Mouse (Mus musculus) granulocyte monocyte progenitor cell, adult 5-6 weeks (primary cell): ENCODE results near the gene Rtn4r. TPM values are rescaled to one million over a fixed set of nuclear protein-coding genes. Genes with fewer than 3 reads are reported as not detected.

Source experiments
- ATAC-seq: replicated peaks from 2 replicates; pipeline ENCODE4 v1.8.0; 2016; ENCODE audit warnings: mild to moderate bottlenecking, moderate TSS enrichment, inconsistent platforms; ENCODE audit not compliant: poor library complexity, severe bottlenecking
- total RNA-seq, 2 experiments: library from RNA; stranded (forward) in 1 of 2; stranded (reverse) in 1 of 2; fragments of 200-712, 200-1000 nt in 1 of 2; fragments of >200 nt in 1 of 2; fragmentation: Nextera tagmentation in 1 of 2; gene quantifications; 2 replicates each; pipeline ENCODE4 v1.2.3; 2014 to 2017

The Rtn4r gene
- total RNA-seq (2014; fragmentation: Nextera tagmentation), result 4.5 and 14.7 TPM in 2 replicates
- 2.7 and 2.9 TPM in 2 replicates for total RNA-seq (2017)

DNA sequence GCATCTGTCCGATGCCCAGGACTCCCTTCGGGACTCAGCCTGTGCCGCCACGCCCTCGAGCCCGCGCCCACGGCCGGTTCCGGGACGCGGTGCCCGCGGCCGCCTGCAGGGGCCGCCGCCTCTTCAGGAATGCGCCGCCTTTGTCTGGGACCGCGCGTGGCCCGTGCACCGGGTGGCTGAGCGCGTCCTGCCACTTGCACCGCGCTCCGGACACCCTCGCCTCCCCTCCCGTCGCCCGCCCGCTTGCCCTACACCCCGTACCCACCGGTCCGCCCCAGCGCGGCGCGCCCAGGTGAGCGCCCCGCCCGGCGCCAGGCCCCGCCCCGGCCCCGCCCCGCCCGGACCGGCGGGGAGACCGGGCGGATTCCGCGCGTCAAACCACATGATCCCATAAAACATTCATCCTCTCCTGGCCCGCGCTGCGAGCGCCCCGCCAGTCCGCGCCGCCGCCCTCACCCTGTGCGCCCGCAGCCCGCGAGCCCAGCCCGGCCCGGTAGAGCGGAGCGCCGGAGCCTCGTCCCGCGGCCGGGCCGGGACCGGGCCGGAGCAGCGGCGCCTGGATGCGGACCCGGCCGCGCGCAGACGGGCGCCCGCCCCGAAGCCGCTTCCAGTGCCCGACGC is at the start of gene Rtn4r:
Gene Rtn4r, plus strand, starts transcription at position 402 of the 621 bp plus-strand sequence.
- ATAC-seq, result peak; percentile 55

DNA sequence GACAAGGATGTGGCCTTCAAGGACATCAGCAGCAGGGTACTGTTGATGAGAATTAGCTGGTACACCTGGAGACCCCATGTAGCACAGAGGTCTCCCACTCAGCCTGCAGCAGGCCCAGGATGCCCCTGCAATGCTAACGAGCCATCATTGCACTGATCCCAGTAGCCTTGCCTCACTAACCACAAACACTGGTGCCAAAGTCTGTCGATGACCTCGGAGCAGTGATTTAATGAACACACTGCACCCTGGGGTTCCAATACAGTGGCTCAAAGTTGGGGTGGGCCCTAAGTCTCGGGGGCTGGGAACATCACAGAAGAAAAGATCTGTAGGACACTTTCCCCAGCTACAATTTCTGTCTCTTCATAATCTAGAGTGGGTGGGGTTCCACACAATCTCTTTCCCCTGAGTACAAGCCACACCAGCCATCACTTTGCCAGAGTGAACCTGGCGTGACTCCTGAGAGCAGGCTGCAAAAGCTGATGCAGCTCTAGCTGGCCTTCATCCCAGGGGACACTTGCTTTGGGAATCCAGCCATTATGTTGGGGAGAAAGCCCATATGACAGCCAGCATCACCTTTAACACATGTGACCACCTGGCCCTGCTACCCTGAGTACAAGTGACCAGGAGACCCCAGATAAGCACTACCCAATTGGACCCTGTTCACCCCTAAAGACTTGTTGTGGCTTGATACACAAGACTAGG is 49.0 kb upstream of the Rtn4r start:
- no peak for ATAC-seq

DNA sequence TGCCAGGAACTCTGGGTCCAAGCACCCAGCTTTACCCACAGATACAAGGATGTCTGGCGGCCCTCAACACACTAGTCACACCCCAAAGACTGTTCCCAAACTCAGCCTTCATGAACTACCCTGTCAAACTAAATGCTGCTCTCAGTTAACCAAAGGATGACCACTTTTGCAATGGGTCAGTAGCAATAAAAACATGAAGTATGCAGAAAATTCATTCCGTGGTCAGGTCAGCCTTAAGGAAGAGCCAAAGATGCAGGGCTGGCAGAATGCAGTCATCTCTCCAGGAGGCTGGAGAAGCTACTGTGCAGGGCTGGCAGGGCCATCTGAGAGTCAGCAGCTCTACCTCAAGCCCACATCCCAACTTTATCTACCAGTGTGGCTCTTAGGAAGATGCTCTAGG is 48.1 kb upstream of the Rtn4r start:
- ATAC-seq, result no peak

DNA sequence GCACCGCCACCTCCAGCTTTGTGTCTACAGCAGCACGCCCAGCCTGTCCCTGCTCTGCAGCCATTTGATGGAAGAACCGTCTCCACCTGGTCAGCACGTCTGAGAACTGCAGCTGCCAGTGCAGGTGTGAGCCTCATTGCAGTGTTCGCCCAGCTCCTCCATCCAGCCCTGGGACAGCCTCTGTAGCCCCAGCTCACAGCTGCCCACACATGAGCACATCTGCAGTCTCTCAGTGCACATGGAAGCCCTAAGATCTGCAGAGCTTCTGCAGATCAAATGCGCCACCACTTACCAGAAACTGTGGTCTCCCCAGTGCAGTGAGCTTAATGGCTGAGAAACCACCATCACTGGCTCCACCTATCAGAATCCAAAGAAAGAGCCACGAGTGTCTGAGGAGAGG is 47.3 kb upstream of the Rtn4r start:
- ATAC-seq, result no peak

DNA sequence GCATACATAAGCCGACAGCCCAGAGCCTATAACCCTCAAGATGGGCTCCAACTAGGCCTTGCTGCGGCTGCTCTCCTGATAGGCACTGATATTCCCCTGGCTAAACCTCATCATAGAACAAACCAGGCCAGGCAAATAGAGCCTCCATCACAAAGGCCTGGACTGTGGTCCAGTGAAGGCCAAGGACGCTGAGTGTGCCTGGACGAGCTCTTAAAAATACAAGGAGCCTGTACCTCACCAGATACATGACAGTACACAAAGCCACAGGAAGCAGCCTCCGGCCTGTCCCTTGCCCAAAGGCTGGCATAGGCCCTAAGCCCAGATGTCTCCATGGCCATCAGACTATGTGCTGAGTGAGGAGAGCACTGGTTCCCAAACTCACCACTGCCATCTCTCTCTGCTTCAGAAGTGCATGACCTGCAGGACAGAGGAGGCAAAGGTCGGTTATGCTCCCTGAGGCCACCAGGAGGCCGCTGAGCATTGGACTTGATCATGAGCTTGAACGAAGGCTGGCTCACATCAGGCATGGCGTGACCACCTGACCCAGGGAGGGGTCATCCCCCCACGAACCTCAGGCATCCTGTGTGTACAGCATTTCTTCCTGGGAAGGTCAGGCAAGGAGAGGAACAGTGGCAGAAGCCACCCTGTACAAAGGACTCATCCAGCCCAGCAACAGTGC is 46.2 kb upstream of the Rtn4r start:
- ATAC-seq, result peak; percentile 51

DNA sequence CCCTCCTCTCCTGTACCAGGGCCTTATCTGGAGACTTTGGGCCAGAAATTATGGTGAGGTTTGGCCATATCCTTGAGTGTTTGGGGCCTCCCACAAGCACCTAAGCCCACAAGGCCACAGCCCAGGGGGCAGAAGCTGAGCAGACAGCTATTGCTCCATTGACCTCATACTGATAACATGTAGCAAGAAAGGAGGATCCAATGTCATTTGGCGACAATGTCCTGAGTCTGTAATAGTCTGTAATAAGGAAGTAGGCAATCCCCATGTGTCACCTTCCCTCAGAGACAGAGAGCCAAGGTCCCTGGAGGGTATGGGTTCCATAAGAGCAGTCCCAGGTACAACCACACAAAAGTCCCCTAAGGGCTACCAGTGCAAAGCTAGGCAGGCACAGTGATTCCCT is 45.2 kb upstream of the Rtn4r start:
- peak; percentile 77 for ATAC-seq

DNA sequence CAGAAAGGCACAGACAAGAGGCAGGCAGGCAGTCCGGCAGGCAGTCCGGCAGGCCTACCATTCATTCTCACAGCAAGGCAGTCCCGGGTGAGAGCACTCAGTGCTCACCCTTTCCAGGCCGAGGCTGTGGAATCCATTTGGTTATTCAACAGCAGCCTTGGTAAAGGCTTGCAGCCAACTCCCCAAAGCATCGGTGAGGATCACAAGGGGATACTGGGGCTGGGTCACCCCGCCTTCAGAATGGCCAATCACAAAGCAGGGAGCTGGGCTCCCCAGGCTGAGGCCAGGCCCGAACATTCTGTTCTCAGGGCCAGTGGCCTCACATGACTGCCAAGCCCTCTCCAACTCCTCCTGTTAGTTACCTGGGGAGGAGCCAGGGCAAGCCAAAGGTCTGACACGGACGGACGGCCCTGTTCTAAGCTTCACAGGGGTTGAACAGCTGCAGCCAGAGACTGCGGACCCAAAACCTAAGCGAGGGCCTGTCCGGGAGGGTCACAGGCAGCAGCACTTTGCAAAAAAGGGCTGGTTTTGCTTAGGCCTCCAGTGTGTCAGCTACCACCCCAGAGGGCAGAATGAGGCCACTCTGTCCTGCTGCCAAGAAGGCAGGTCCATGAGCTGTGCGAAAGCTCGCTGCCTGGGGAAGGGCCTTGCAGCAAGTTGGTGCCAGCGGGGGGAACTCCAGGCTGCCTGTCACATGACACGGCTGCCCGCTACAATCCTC is 44.1 kb upstream of the Rtn4r start:
- no peak for ATAC-seq

DNA sequence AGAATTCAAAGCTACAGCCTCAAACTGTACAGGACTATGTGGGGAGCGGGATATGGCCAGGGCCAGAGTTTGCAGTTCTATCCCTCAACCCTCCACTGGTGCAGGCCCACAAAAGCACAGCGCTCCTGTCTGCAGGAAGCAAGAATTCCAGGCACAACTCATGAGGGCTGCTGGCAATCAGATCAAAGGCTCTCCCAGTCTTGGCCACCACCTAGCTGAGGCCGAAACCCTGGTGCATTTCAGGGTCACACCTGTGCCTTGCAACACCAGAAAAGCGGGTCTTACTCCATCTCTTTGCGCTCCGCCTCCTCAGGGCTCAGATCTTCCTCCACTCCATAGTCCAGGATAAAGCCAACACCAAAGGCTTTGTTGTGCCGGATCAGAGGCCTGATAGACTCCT is 43.2 kb upstream of the Rtn4r start:
- no peak for ATAC-seq

DNA sequence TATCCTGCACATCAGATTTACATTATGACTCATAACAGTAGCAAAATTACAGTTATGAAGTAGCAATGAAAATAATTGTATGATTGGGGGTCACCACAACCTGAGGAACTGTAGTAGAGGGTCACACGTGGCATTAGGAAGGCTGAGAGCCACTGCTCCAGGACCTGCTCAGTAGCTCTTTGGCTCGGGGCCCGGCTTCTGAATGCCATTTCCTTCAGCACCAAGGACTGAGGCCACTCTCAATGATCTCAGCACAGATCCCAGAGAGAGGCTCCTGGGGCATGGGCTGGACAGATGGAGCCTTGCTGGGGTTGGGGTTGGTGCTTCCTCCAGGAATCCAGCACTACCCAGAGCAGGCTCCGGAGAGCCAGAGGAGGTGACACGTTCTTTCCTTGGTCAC is 40.3 kb upstream of the Rtn4r start:
- no peak for ATAC-seq

DNA sequence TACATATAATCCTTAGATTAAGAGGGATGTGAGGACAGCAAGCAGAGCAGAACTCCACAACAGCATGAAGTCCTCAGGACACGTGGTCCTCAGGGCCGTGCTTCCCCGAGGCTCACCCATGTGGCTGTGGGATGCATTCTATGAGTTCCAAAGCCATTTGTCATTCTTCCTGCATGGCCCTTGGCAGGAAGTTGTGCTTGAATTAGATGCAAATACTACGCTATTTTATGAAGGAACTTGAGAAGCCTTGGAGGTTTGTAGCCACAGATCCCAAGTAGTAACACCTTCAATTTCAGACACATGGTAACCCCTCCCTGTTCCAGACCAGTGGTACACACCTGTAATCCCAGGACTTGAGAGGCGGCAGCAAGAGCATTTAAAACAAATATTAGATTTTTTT is 31.1 kb upstream of the Rtn4r start:
- ATAC-seq, result no peak

DNA sequence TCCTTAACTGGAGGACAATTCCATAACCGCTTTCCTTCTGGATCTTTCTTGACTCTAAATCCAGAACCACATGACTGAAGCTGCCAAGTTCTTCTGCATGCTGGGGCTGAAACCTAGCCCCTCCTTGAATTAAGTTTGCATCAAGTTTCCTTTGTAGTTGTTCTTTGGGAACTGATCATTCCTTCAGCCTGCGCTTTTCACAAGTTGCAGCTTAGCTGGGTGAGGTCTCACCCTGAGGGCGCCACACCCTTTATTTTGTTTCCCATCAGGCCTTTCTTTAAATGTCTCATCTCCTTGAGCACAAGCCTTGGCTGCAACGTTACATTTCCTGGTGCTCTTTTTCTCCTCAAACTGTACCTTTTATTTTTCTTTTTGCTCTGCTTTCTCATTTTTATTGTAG is 24.6 kb upstream of the Rtn4r start:
- ATAC-seq, result no peak

DNA sequence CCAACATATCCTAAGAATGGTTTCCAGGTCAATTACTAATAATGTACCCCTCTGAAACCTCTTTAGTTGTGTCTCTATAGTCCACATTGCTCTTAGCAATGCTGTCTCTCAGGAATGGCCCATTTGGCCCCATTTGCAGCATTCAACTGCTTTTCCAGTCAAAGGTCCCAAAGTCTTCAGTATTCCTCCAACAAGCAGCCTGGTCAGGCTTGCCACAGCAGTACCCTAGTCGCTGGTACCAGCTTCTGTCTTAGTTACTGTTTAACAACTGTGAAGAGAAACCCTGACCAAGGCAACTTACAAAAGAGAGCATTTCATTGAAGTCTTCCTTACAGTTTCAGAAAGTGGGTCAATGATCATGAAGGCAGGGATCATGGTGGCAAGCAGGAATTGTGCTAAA is 24.1 kb upstream of the Rtn4r start:
- ATAC-seq, result no peak

DNA sequence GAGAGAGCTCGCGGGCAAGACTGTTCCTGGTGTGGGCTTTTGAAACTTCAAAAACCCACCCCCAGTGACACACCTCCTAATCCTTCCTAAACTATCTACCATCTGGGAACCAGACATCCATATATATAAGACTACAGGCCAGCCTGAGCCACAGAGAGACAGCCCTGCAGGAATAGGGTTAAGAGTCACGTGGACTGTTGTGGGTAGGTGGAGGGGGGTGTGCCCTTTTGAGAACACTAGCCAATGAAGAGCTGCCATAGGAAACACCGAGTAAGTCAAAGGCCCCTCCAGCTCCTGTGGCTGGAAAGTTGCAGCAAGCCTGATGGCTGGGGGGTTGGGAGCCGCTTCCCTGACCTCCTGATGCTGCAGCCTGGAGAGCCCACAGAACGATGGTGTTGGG is 23.6 kb upstream of the Rtn4r start:
- no peak for ATAC-seq

DNA sequence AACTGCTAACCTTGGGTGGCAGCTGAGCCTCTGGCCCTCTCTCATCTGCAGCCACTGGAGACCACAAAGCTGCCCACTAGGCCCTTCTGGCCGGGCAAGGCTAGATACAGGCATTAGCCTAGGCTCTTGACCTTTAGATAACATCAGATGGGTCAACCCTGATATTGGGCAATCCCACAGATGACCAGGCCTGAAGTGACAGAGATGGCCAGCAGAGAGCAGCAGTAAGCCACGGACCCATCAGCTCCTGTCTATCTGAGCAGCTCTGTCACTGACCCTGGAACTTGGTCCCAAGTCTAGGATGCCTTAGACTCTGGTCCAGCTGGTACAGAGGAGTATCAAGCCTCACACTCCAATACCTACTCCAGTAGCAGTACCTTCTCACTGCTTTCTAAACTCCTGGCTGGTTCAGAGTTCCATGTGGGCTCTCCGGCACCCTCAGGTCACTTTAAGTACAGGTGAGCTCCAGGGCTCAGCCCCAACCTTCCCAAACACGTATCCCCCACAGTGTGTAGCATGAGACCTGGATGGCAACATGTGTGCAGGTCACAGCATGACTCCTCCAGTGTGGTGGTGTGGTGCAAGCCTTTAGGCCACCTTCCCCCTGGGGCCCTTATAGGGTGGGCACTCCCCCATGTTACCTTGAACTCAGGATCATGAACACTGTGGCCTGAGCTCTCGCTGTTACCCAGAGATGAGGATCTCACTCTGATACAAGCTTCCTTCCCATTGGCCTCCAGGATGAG is 19.0 kb upstream of the Rtn4r start:
- ATAC-seq, result peak; percentile 87

DNA sequence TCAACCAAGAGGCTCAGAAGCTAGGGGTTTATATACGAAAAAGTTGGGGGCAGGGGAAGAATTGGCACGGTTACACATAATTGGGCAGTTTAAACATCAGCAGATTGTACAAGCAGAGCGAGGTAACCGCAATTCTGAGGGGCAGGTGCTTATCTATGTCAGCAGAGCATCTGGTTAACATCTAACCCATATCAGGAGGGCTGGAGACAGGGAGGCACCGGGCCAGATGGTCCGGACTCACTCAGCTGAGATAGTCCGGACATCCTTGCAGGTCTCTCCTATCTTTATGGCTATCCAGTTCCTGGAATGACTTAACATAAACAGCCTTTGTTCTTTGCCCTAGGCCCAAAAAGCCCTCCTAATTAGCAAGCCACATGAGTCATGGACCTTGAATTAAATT is 16.4 kb upstream of the Rtn4r start:
- ATAC-seq, result no peak

DNA sequence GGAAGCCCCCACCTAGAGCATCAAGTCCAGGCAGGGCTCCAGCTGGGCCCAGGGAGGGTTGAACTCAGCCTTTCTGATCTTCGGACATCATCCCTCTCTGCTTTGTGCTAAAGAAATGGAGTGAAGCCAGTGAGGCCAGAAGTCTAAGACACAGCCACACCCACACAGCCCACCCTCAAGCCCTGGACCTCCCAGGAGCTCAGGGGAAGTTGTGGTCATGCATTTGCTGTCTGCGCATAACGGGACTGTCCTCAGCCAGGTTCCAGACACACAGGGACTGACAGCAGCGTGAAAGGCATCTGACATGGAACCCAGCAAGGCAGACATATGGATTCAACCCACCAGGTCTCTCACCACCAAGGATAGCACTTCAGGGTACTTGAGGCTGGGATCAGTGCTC is 11.0 kb upstream of the Rtn4r start:
- peak; percentile 64 for ATAC-seq

DNA sequence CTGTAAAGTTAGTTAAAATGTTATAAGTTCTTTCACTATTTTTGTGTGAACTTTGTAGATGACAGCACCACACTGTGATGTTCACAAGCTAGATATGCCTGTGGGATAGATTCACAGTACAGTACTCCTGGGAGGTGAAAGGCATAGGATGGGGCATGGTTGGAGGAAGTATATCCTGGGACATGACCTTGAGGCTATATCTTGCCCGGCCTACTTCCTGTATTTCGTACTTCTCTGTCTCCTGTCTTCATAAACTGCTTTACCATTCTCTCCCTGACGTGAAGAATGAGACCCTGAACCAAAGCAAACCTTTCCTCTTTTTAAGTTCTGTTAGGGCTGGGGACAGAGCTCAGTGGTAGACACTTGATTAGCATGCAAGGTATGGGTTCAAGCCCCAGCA is 9.2 kb upstream of the Rtn4r start:
- ATAC-seq, result peak; percentile 50; the same call in 1 of the 2 replicates

DNA sequence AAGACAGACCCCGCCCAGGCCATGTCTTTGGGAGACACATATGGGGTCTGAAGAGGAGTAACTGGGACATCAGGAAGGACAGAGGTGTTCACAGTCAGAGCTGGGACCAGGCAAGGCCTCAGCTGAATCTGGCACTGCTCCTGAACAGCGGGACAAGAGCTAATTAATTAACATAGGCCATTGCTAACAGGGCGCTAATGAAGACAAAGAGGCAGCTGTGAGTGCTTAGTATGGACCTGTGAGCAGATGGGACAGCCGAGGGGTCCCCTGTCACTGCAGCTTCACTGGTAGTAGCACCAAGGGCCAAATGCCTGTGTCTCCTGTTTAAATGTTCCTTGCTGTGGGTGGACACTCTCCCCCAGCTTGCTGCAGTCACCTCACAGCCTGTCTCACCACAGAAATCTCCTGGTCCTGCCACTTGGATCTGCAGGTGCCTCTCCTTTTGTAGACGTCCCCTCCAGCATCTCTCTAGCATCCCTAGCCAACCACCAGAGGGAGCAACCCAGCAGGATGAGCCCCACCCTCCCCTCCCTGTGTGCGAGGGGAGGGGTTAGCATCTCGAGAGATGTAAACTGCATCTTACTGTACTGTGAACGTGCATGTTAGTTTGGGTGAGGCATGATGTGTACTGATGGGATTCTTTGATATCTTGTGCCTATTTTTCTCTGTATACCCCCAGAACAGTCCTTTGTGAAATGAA is 8.3 kb upstream of the Rtn4r start:
- peak; percentile 49 for ATAC-seq

DNA sequence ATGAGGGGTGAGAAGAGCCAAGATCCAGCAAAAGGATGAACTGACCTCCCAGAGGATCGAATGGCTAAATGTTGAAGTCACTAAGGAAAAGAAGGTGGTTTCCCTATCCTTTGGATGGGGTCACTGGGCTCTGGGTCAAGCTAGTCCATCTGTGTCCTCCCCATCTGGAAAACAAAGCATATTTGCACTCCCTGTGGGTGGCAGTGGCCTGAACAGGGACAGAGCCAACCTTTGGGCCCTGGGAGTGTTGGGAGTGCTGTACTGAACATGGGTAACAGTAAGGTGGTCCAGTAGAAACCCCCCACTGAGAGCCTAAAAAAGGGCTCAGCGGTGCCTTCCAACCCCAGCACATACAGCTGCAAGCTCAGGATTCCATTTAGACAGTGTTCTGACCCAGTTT is 4.7 kb upstream of the Rtn4r start:
- ATAC-seq, result no peak

DNA sequence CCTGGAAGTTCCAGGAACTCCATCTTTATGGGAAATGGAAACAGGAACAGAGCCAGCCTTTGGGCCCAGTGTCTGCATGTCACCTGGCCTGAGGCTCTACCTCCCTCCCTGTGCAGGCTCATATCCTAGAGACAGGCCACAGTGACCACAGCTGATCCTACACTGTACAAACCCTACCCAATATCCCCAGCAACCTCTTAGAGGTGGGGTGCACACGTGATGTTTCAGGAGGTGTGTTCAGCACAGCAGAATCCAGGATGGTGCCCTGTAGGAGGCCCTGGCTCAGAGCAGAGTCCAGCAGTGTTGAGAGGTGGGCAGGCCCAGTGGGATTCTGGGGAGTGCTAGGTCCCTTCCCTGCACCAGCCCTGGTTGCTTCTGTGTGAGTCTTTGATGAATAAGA is 4.0 kb upstream of the Rtn4r start:
- ATAC-seq, result no peak
